Mouse (Mus musculus) gastrocnemius, postnatal 36 days (tissue): Measurements from ENCODE around the gene Dhx32. TPM values are rescaled to one million over a fixed set of nuclear protein-coding genes. Genes with fewer than 3 reads are reported as not detected.

Source experiments
- DNase-seq, 2 experiments: peaks; one replicate each; pipeline ENCODE4 v3.0.0; 2022
- intact Hi-C: fragments of 180-260 bp; cut with DNase I; formaldehyde crosslinking; loops from one replicate; pipeline ENCODE4 v1.15.1; 2025
- total RNA-seq, 2 experiments: library from RNA; stranded (reverse); gene quantifications; 2 replicates each; pipeline ENCODE4 v1.2.3; 2021

The Dhx32 gene
- total RNA-seq, 2 experiments from 2014 or later, result 28.9 to 30.6 TPM

GRCm38 (mm10) chr7:133679439-133679838 is 103.1 kb downstream of the Dhx32 start:
- intact Hi-C loops, result no loop called here
- no peak for DNase-seq

GRCm38 (mm10) chr7:133678716-133679115 is 103.8 kb downstream of the Dhx32 start:
- intact Hi-C loops, result no loop called here

GRCm38 (mm10) chr7:133676002-133676401 is 106.5 kb downstream of the Dhx32 start:
- intact Hi-C loops, result no loop called here
- no peak for DNase-seq

More at GRCm38 (mm10) chr7:133678716-133679115, 103.8 kb downstream of the Dhx32 start:
- DNase-seq, result no peak

Other genes starting within 250 kb of the Dhx32 start
- gene Tex36, start 180.6 kb downstream of the Dhx32 start, total RNA-seq, result not detected
- gene Edrf1, start 145.2 kb downstream of the Dhx32 start, total RNA-seq, result 1 to 10 TPM; 7.0 to 8.1 TPM
- gene Mmp21, start 102.7 kb downstream of the Dhx32 start, total RNA-seq, result not detected
- 10 to 100 TPM; 63.9 to 73.9 TPM for gene Bccip, start 73.4 kb downstream of the Dhx32 start, total RNA-seq
- 10 to 100 TPM; 14.3 to 15.7 TPM for gene Uros, start 72.7 kb downstream of the Dhx32 start, total RNA-seq
- not detected for gene Fank1, start 5.9 kb downstream of the Dhx32 start, total RNA-seq